Mouse (Mus musculus): ENCODE results near the gene Gm11027. TPM values are rescaled to one million over a fixed set of nuclear protein-coding genes. Genes with fewer than 3 reads are reported as not detected.
"Not testable (repeated sequence)": the region's sequence is repeated elsewhere in the genome, so short reads cannot be mapped to it uniquely, and the experiment has no call there.

Gm11027 gene
- polyA plus RNA-seq (2015; fragmentation: Nextera tagmentation; extraction: Ambion mirVana) = not detected in 2 replicates

DNA sequence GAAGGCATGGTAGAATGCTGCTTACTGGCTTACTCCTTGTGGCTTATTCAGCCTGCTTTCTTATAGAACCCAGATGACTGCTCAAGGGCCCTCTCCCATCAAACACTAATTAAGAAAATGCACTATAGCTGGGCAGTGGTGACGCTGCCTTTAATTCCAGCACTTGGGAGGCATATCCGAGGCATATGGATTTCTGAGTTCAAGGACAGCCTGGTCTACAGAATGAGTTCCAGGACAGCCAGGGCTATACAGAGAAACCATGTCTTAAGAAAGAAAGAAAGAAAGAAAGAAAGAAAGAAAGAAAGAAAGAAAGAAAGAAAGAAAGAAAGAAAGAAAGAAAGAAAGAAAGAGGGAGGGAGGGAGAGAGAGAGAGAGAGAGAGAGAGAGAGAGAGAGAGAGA, at the start of gene Gm11027:
Gm11027 (plus strand) TSS at position 301 of the 400 bp plus-strand sequence.
- not testable (repeated sequence) for H3K4me3 ChIP-seq (replicated peaks); H3K27me3 ChIP-seq (replicated peaks); H3K27ac ChIP-seq; ATAC-seq (ENCODE audit: insufficient read depth, low FRiP score, low read depth); H3K9me3 ChIP-seq; H3K9ac ChIP-seq; H3K4me1 ChIP-seq; H3K36me3 ChIP-seq; H3K4me2 ChIP-seq
- 78% methylated on average over 2 of the region's 2 CpGs for WGBS

DNA sequence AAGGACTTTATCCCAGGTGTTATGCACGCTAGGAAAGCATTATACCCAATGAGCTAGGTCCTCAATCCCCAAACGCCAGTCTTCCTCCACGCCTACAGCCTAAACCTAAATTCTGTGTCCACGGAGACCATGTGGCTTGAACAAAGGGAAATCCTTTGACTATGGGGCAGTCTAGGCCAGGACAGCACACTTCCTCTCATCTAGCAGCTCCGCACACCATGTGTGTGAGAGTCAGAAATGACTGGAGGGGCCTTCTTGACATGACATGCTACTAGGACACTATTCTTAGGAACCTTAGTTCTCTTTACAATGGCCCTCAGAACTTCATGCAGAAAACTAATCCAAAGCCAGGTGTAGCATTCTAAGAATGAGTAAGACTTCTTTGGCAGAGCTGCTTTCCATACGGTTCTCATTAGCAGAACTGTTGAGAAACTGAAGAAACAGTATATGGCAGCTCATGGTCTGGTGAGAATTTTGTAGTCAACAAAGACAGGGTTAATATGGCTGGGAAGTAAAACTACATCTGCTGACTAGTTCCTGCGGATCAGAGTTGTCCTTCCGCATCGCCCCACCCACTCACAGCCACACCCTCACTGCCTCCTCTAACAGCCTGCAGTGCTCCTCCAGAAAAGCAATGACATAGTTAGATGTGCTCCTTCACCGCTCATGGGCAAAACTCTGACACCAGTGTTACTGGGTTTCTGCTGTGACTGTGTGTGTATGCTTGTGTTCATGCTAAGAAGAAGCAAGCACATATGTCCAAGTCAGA, 48.7 kb upstream of the Gm11027 start:
- H3K9me3 ChIP-seq = no peaks in the 10 kb centered on the region
- H3K9ac ChIP-seq = no peak overlapping the region
- H3K27ac ChIP-seq = no peak overlapping the region
- WGBS = 86% methylated on average over 10 of the region's 10 CpGs
- no peak overlapping the region for H3K4me2 ChIP-seq
- no peaks in the 10 kb centered on the region for H3K4me1 ChIP-seq
- H3K27me3 ChIP-seq (replicated peaks) = no peaks in the 10 kb centered on the region
- H3K4me3 ChIP-seq (replicated peaks) = no peak overlapping the region
- no peak for ATAC-seq (ENCODE audit: insufficient read depth, low FRiP score, low read depth)
- no peaks in the 10 kb centered on the region for H3K36me3 ChIP-seq

GRCm38 (mm10) chr12:116229451-116229850, 45.7 kb upstream of the Gm11027 start:
- H3K4me2 ChIP-seq = no peak overlapping the region
- H3K4me1 ChIP-seq = no peaks in the 10 kb centered on the region
- no peak overlapping the region for H3K4me3 ChIP-seq (replicated peaks)
- H3K36me3 ChIP-seq = no peaks in the 10 kb centered on the region
- 63% methylated on average over 3 of the region's 3 CpGs for WGBS
- no peak for ATAC-seq (ENCODE audit: insufficient read depth, low FRiP score, low read depth)
- H3K27ac ChIP-seq = no peak overlapping the region
- H3K9me3 ChIP-seq = no peaks in the 10 kb centered on the region
- H3K9ac ChIP-seq = no peak overlapping the region
- no peaks in the 10 kb centered on the region for H3K27me3 ChIP-seq (replicated peaks)

- Histone ChIP-seq H3K9me3 (no peaks in the 10 kb centered on the region), H3K4me2 (peak overlapping the region; percentile 23; the same call in 1 of the 2 replicates), H3K36me3 (no peaks in the 10 kb centered on the region), H3K4me3 (replicated peaks) (no peak overlapping the region; the same call in 1 of the 2 replicates), H3K9ac (no peak overlapping the region), H3K27me3 (replicated peaks) (no peaks in the 10 kb centered on the region), H3K27ac (peak overlapping the region; percentile 21; the same call in 1 of the 2 replicates), H3K4me1 (no peaks in the 10 kb centered on the region)
- 45% methylated on average over 12 of the region's 12 CpGs for WGBS
- ATAC-seq (ENCODE audit: insufficient read depth, low FRiP score, low read depth) = 0 out of 2 replicates have a peak, but pooled peaks have one; percentile 56
Measured at GRCm38 (mm10) chr12:116231612-116232011, 43.6 kb upstream of the Gm11027 start.

- no peak for ATAC-seq (ENCODE audit: insufficient read depth, low FRiP score, low read depth)
- WGBS = 71% methylated on average over 1 of the region's 1 CpGs
Measured at GRCm38 (mm10) chr12:116232061-116232460, 43.1 kb upstream of the Gm11027 start.

GRCm38 (mm10) chr12:116235356-116235755, 39.8 kb upstream of the Gm11027 start:
- Histone ChIP-seq H3K9me3 (no peaks in the 10 kb centered on the region), H3K4me2 (no peak overlapping the region), H3K4me3 (replicated peaks) (no peak overlapping the region), H3K4me1 (no peaks in the 10 kb centered on the region), H3K36me3 (0 out of 2 replicates have a peak, but pooled peaks cover 2% of the 10 kb centered on the region), H3K9ac (no peak overlapping the region), H3K27ac (no peak overlapping the region), H3K27me3 (replicated peaks) (no peaks in the 10 kb centered on the region)
- no peak for ATAC-seq (ENCODE audit: insufficient read depth, low FRiP score, low read depth)
- WGBS = 76% methylated on average over 4 of the region's 4 CpGs

More at GRCm38 (mm10) chr12:116232061-116232460, 43.1 kb upstream of the Gm11027 start:
- H3K27me3 ChIP-seq (replicated peaks) = no peaks in the 10 kb centered on the region
- peak overlapping the region; percentile 21; the same call in 1 of the 2 replicates for H3K27ac ChIP-seq
- no peaks in the 10 kb centered on the region for H3K9me3 ChIP-seq
- no peaks in the 10 kb centered on the region for H3K4me1 ChIP-seq
- H3K9ac ChIP-seq = no peak overlapping the region
- H3K36me3 ChIP-seq = no peaks in the 10 kb centered on the region
- no peak overlapping the region for H3K4me2 ChIP-seq
- H3K4me3 ChIP-seq (replicated peaks) = no peak overlapping the region

GRCm38 (mm10) chr12:116236658-116237057, 38.5 kb upstream of the Gm11027 start:
- 80% methylated on average over 3 of the region's 3 CpGs for WGBS
- Histone ChIP-seq H3K4me1 (no peaks in the 10 kb centered on the region), H3K27me3 (replicated peaks) (no peaks in the 10 kb centered on the region), H3K9me3 (no peaks in the 10 kb centered on the region), H3K9ac (no peak overlapping the region), H3K36me3 (0 out of 2 replicates have a peak, but pooled peaks cover 2% of the 10 kb centered on the region), H3K4me2 (no peak overlapping the region), H3K4me3 (replicated peaks) (no peak overlapping the region), H3K27ac (no peak overlapping the region)
- ATAC-seq (ENCODE audit: insufficient read depth, low FRiP score, low read depth) = no peak

GRCm38 (mm10) chr12:116238370-116238769, 36.8 kb upstream of the Gm11027 start:
- Histone ChIP-seq H3K4me3 (replicated peaks) (no peak overlapping the region), H3K27me3 (replicated peaks) (no peaks in the 10 kb centered on the region), H3K9ac (no peak overlapping the region), H3K9me3 (no peaks in the 10 kb centered on the region), H3K27ac (no peak overlapping the region), H3K4me2 (no peak overlapping the region), H3K36me3 (0 out of 2 replicates have a peak, but pooled peaks cover 2% of the 10 kb centered on the region), H3K4me1 (no peaks in the 10 kb centered on the region)
- no peak for ATAC-seq (ENCODE audit: insufficient read depth, low FRiP score, low read depth)

GRCm38 (mm10) chr12:116238803-116239202, 36.4 kb upstream of the Gm11027 start:
- Histone ChIP-seq H3K4me1 (no peaks in the 10 kb centered on the region), H3K9me3 (no peaks in the 10 kb centered on the region), H3K9ac (no peak overlapping the region), H3K4me2 (no peak overlapping the region), H3K4me3 (replicated peaks) (no peak overlapping the region), H3K36me3 (0 out of 2 replicates have a peak, but pooled peaks cover 2% of the 10 kb centered on the region), H3K27me3 (replicated peaks) (no peaks in the 10 kb centered on the region), H3K27ac (no peak overlapping the region)
- WGBS = 73% methylated on average over 3 of the region's 3 CpGs
- no peak for ATAC-seq (ENCODE audit: insufficient read depth, low FRiP score, low read depth)

DNA sequence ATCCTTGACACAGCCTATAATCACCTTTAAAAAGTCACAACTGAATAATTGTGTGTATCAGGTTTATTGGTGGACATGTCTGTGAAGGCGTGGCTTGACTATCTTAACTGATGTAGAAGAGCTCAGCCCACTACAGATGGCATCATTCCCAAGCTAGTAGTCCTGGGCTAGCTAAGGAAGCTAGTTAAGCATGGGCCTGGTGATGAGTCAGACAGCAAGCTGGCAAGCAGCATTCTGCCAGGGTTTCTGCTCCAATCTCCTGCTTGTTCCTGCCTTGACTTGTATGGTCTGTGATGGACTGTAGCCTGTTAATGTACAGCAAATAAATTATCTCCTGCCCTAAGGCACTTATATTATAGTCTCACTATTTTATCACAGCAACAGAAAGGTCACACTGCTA, 30.6 kb upstream of the Gm11027 start:
- Histone ChIP-seq H3K9me3 (no peaks in the 10 kb centered on the region), H3K36me3 (0 out of 2 replicates have a peak, but pooled peaks cover 2% of the 10 kb centered on the region), H3K4me1 (no peaks in the 10 kb centered on the region), H3K9ac (no peak overlapping the region), H3K27me3 (replicated peaks) (no peaks in the 10 kb centered on the region), H3K27ac (no peak overlapping the region), H3K4me3 (replicated peaks) (no peak overlapping the region), H3K4me2 (no peak overlapping the region)
- WGBS = 88% methylated on average over 1 of the region's 1 CpGs
- no peak for ATAC-seq (ENCODE audit: insufficient read depth, low FRiP score, low read depth)

- Histone ChIP-seq H3K9ac (no peak overlapping the region), H3K4me1 (no peaks in the 10 kb centered on the region), H3K36me3 (no peaks in the 10 kb centered on the region), H3K4me3 (replicated peaks) (no peak overlapping the region), H3K27ac (no peak overlapping the region), H3K27me3 (replicated peaks) (no peaks in the 10 kb centered on the region), H3K4me2 (no peak overlapping the region), H3K9me3 (no peaks in the 10 kb centered on the region)
- no peak for ATAC-seq (ENCODE audit: insufficient read depth, low FRiP score, low read depth)
- 69% methylated on average over 8 of the region's 8 CpGs for WGBS
Measured at GRCm38 (mm10) chr12:116254652-116255051, 20.5 kb upstream of the Gm11027 start.

DNA sequence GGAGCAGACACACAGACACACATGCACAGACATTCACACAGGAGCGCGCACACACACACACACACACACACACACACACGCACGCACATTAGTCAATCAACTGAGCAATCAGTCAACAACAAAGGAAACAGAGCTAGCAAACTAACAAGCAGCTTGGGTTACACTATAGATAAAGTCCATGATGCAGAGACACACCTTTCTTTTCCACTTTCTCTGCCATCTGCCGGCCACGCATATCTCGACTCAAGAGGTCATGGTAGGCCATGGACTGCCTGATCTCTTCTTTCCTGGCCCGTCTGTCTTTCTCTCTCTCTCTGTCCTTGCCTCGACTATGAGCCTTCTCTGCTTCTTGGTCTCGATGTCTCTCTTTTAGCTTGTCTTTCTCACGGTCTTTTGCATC, 19.6 kb upstream of the Gm11027 start:
- Histone ChIP-seq H3K27me3 (replicated peaks) (no peaks in the 10 kb centered on the region), H3K4me3 (replicated peaks) (no peak overlapping the region), H3K9ac (no peak overlapping the region), H3K4me2 (no peak overlapping the region), H3K4me1 (no peaks in the 10 kb centered on the region), H3K36me3 (no peaks in the 10 kb centered on the region), H3K9me3 (no peaks in the 10 kb centered on the region), H3K27ac (no peak overlapping the region)
- no peak for ATAC-seq (ENCODE audit: insufficient read depth, low FRiP score, low read depth)
- WGBS = 88% methylated on average over 11 of the region's 11 CpGs

All from stomach, embryonic 15.5 days (tissue).